Mouse (Mus musculus) MEL (cell line): Measurements from ENCODE around the gene Rtn4rl1.

Source experiments
- CHD1 ChIP-seq: IDR thresholded peaks from 2 replicates; pipeline ENCODE4 v1.6.1; 2012; ENCODE audit warnings: low read depth, mild to moderate bottlenecking, inconsistent platforms, low read length, improper control_type of control experiment
- CTCF ChIP-seq, 3 experiments: IDR thresholded peaks in 2 of 3; conservative IDR thresholded peaks in 1 of 3; 2 replicates each; pipeline ENCODE4 v1.5.1; 2011 to 2012; ENCODE audit warnings: low read length in 3 of 3, low read depth in 2 of 3, mild to moderate bottlenecking in 2 of 3, improper control_type of control experiment in 1 of 3, inconsistent platforms in 1 of 3, mixed read lengths in 1 of 3, moderate library complexity in 1 of 3; ENCODE audit not compliant: control insufficient read depth in 1 of 3, insufficient read depth in 1 of 3, poor library complexity in 1 of 3, severe bottlenecking in 1 of 3
- EP300 ChIP-seq, 2 experiments: IDR thresholded peaks; 2 replicates each; pipeline ENCODE4 v1.6.1; 2011; ENCODE audit warnings: improper control_type of control experiment in 2 of 2, low read length in 2 of 2, low read depth in 1 of 2, mild to moderate bottlenecking in 1 of 2
- GABPA ChIP-seq: IDR thresholded peaks from 2 replicates; pipeline ENCODE4 v1.6.1; 2012; ENCODE audit warnings: low read depth, mild to moderate bottlenecking, inconsistent platforms, low read length, improper control_type of control experiment, moderate library complexity
- GATA1 ChIP-seq: IDR thresholded peaks from 2 replicates; pipeline ENCODE4 v1.6.1; 2011; ENCODE audit warnings: low read depth, low read length, improper control_type of control experiment
- MAX ChIP-seq: IDR thresholded peaks from 2 replicates; pipeline ENCODE4 v1.6.1; 2011; ENCODE audit warnings: low read length, improper control_type of control experiment
- NRF1 ChIP-seq: IDR thresholded peaks from 2 replicates; pipeline ENCODE4 v1.6.1; 2014; ENCODE audit warnings: low read depth, mild to moderate bottlenecking, inconsistent platforms, low read length, improper control_type of control experiment, moderate library complexity; ENCODE audit not compliant: poor library complexity, insufficient read depth, severe bottlenecking
- POLR2A ChIP-seq, 2 experiments: IDR thresholded peaks; 2 replicates each; pipeline ENCODE4 v1.6.1; 2011 to 2012; ENCODE audit warnings: low read length in 2 of 2, mild to moderate bottlenecking in 2 of 2, control low read depth in 1 of 2, improper control_type of control experiment in 1 of 2, low read depth in 1 of 2, moderate library complexity in 1 of 2; ENCODE audit not compliant: control insufficient read depth in 1 of 2, insufficient read depth in 1 of 2, poor library complexity in 1 of 2
- RAD21 ChIP-seq: IDR thresholded peaks from 2 replicates; pipeline ENCODE4 v1.6.1; 2011; ENCODE audit warnings: mild to moderate bottlenecking, low read depth, low read length, improper control_type of control experiment
- RCOR1 ChIP-seq: IDR thresholded peaks from 2 replicates; pipeline ENCODE4 v1.6.1; 2012; ENCODE audit warnings: low read depth, mild to moderate bottlenecking, inconsistent platforms, low read length, improper control_type of control experiment

DNA sequence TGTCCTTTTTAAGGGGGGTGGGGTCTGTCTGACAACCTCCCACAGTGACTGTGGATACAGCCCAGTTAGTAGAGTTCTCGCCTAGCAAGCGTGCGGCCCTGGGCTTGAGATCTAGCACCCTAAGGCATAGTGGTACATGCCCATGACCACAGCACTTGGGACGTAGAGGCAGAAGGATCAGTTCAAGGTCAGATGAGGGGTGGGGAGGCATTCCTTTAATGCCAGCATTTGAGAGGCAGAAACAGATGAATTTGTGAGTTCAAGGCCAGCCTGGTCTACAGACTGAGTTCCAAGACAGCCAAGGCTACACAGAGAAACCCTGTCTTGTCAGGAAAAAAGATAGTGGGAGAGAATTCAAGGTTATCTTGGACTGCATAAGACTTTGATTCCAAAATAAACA, 93.3 kb downstream of the Rtn4rl1 start:
- no peak for TF ChIP-seq GATA1
- no peak for TF ChIP-seq CTCF (IDR thresholded peaks at IDR 0.05 in 2 of 3, conservative IDR thresholded peaks at IDR 0.05 in 1 of 3; ENCODE audit: control insufficient read depth in 1 of 3, insufficient read depth in 1 of 3, low read depth in 2 of 3, low read length in 3 of 3, poor library complexity in 1 of 3, severe bottlenecking in 1 of 3)
- TF ChIP-seq POLR2A (IDR thresholded peaks at IDR 0.05; ENCODE audit: control insufficient read depth in 1 of 2, insufficient read depth in 1 of 2, low read depth in 1 of 2, low read length in 2 of 2, poor library complexity in 1 of 2), result no peak
- no peak for TF ChIP-seq NRF1
- no peak for TF ChIP-seq MAX
- TF ChIP-seq CHD1, result no peak
- no peak for TF ChIP-seq EP300 (IDR thresholded peaks at IDR 0.05; ENCODE audit: low read depth in 1 of 2, low read length in 2 of 2)
- TF ChIP-seq RCOR1, result no peak
- no peak for TF ChIP-seq RAD21
- no peak for TF ChIP-seq GABPA
